Mouse (Mus musculus): Measurements from ENCODE around the gene Lmo3.

Gene Lmo3

GRCm38 (mm10) chr6:138581734-138582505, at the start of gene Lmo3:
Gene Lmo3, minus strand, starts transcription at chr6:138581968.
- no peak for DNase-seq

GRCm38 (mm10) chr6:138620786-138621185, 39.0 kb upstream of the Lmo3 start:
- no peak for DNase-seq

DNA sequence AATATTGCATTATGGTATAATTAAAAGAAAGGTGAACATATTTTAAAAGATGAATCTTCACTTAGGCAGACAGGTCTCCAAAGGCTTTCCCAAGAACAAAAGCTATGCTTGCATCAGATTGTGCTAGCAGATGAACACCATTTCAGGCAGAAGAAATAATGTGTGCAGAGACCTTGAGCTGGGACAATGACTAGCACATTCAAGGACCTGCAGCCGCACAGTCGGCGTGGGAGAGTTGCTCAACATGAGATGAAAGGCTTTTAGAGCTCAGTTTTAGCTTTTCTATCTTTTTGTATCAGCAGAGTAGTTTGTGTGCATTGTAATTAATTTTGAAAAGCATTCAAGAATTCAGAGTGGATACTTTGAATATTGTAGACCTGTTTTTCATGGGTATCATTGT, 36.6 kb upstream of the Lmo3 start:
- no peak for DNase-seq

GRCm38 (mm10) chr6:138597016-138597415, 15.2 kb upstream of the Lmo3 start:
- DNase-seq: no peak

- DNase-seq: no peak
These were observed 14.4 kb upstream of the Lmo3 start for GRCm38 (mm10) chr6:138595991-138596698.

- no peak for DNase-seq
These were observed 1.5 kb upstream of the Lmo3 start for GRCm38 (mm10) chr6:138583314-138583713.

- DNase-seq: no peak
These were observed 785 bp upstream of the Lmo3 start for GRCm38 (mm10) chr6:138582506-138583000.

DNA sequence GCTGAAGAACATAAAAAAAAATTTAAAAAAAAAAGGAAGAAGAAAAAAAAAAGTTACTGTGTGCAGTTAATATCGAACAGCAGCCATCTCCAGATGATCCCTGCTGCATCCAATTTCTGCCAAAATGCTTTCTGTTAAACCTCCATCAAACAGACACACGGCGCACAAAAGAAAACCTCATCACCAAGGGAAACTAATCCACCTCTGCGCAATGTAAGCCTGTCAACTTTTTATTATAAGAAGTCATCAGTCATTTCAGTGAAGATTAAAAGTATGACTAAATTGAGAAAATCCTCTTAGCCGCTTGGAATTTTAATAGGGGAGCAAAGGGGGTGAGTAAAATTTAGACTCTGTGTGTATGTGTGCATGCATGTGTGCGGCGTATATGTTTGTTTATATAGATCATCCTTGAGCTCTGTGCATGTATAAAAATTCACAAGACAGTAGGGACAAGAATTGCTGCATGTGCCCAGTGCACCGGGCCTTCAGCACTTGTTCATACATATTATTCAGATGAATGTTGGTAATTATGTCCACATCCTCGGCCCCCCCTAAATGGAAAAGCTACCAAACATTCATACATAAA, 1.2 kb downstream of the Lmo3 start:
- DNase-seq: no peak

GRCm38 (mm10) chr6:138563416-138563815, 18.4 kb downstream of the Lmo3 start:
- DNase-seq: no peak

DNA sequence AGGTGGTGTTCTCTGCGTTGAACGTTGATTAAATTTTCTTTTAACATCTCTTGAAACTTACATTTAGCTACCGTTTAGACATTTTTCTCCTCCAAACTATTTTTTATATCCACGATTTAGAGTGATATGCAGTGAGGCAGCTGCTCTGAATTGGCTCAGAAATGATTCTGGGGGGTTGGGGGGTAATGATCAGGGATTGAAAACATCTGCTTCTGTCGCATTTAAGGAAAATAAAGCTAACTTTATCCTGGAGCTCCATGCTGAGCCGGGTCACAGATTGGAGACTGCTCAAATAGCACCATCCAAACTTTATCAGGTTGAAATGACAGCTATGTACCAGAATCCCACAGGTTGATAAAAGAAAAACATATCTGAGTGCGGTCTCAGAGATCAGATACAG, 29.6 kb downstream of the Lmo3 start:
- DNase-seq: no peak

- no peak for DNase-seq
These were observed 46.9 kb downstream of the Lmo3 start for GRCm38 (mm10) chr6:138534879-138535278.

DNA sequence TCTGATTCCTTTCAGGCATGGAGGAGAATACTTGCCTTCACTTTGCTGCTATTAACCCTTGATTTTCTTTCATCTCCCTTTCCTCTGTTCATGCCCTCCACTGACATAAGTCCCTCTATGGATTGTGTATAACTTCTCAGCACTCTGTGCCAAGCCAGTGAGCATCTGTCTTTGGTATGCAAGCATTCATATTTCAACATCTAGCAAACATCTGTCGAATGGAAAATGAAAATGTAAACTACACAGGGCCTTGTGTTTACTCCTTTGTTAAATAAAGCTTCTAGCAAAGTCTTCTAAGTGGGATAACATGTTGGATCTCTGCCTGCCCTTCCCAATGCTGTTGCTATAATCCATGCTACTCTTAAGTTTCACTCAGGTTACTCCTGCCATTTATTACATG, 75.1 kb downstream of the Lmo3 start:
- DNase-seq: no peak

DNA sequence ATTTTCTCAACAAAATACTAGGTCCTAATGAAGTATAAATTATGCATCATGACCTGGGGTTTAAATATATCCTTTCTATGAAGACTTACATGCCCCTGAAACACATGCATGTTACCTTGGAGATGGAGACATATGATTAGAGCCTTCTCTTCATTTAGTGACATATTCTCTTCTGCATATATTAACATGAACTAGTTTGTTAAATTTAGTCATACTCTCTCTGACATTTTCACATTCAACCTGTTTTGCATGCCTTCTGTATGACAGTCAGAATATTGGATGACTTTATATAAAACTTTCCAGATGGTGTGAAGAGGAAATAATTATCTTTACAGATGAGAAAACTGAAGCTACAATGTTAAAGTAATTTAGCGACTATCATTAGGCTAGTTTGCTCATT, 77.8 kb downstream of the Lmo3 start:
- no peak for DNase-seq

GRCm38 (mm10) chr6:138482834-138483233, 98.9 kb downstream of the Lmo3 start:
- no peak for DNase-seq

GRCm38 (mm10) chr6:138477611-138478010, 104.2 kb downstream of the Lmo3 start:
- peak; percentile 25 to 40 for DNase-seq

- DNase-seq: no peak
These were observed 112.6 kb downstream of the Lmo3 start for GRCm38 (mm10) chr6:138469204-138469603.

- DNase-seq: no peak
These were observed 137.2 kb downstream of the Lmo3 start for GRCm38 (mm10) chr6:138444515-138445048.

- no peak for DNase-seq
These were observed 144.4 kb downstream of the Lmo3 start for GRCm38 (mm10) chr6:138437351-138437750.

GRCm38 (mm10) chr6:138436813-138437212, 145.0 kb downstream of the Lmo3 start:
- DNase-seq: no peak

- no peak for DNase-seq
These were observed 154.4 kb downstream of the Lmo3 start for GRCm38 (mm10) chr6:138427394-138427793.

DNA sequence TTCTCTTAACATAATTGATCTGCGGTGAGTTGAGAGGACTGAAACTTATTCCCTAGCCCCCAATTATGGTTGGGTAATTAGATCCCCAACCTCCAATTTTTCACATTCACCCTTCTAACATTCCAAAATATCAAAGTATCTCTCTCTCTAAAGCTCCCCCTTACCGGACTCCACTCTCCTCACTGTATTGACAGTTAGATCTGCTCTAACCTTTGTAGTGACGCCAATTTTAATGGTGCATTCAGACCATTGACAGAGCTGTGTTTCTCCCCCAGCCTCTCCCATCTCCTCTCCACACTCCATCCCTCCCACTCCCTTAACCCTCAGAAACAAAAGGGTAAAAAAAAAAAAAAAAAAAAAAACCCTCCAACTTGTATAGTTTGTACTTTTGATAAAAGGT, 154.9 kb downstream of the Lmo3 start:
- no peak for DNase-seq

DNA sequence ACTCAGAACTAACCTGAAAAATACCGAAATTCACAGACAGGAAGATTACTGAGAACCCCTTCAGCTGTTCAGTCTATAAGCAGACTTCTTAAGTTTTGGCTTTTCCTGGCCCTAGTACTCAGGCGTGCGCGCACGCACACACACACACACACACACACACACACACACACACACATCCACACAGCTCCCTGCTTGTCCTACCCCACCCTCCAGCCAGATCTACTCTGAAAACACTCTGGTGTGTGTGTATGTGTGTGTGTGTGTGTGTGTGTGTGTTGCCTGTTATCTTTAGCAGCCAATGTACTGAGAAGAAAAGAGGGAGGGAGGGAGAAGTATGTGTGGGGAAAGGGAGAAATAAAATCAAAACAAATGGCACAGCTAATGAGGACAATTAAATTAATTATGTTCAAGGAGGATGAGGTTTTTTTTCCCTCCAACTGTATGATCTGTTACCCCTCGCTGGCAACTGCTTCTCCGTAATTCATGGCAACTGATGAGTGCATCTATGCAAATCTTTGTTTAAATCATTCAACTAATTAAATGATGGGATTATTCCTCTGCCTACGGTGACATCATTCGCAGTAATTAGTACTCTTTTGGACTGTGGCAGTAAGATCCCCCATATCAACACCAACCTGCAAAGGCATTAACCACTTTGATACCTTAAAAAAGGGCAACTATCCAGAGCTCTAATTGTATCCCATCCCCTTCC, 157.1 kb downstream of the Lmo3 start:
- DNase-seq: no peak
